Mouse (Mus musculus): ENCODE measurements at regions not wholly inside any gene's neighbourhood (a gene's known extent, or its start where the extent isn't known, plus 50 kb on each side); places are given as distances from the start of the nearest gene placed in this dataset.

- H3K4me1 ChIP-seq (ENCODE audit: control insufficient read depth, insufficient read depth, low read length), result 0 out of 2 replicates have a peak, but pooled peaks cover 4% of the 10 kb centered on the region
- H3K27ac ChIP-seq (replicated peaks; ENCODE audit: low read depth, low read length), result no peak overlapping the region
- no peaks in the 10 kb centered on the region for H3K27me3 ChIP-seq (ENCODE audit: control insufficient read depth, insufficient read depth, low read length)
- H3K9me3 ChIP-seq (ENCODE audit: control insufficient read depth, low read length), result no peaks in the 10 kb centered on the region
- WGBS, result 53% methylated on average over 5 of the region's 5 CpGs
- H3K4me3 ChIP-seq (replicated peaks; ENCODE audit: low read length), result no peak overlapping the region
- H3K9ac ChIP-seq (ENCODE audit: low read depth, low read length, severe bottlenecking), result no peak overlapping the region
- no peak overlapping the region for H3K4me2 ChIP-seq (replicated peaks; ENCODE audit: low read depth, low read length, severe bottlenecking)
- DNase-seq (ENCODE audit: low spot score), result no peak
- ATAC-seq (ENCODE audit: low FRiP score, low read depth), result no peak
- H3K36me3 ChIP-seq (ENCODE audit: control insufficient read depth, insufficient read depth, low read length), result no peaks in the 10 kb centered on the region
- TF ChIP-seq POLR2A (IDR thresholded peaks at IDR 0.05; ENCODE audit: borderline replicate concordance, extremely low read depth, insufficient read depth, insufficient read length), result no peak
Observed at GRCm38 (mm10) chr1:137839703-137840102, 335.8 kb downstream of the Ptprc start.

DNA sequence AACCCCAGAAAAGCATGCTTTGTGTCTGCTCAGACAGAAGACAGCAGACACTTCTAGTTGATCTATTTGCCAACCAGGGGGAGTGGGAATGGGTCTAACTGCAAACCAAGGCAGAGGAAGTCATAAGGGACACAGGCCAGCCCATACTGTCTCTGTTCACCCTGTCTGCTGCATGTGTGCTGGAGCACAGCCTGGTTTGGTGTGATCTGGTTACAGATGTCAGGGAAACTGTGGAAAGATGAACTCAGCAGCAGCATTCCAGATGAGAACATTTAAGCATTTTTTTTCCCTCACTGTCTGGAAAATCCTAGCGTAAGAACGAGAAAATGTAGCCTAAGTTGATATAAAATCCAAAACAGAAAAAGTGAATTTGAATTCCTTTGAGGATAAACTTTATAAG lies 336.2 kb downstream of the Ptprc start:
- H3K4me1 ChIP-seq (ENCODE audit: control insufficient read depth, insufficient read depth, low read length), result 0 out of 2 replicates have a peak, but pooled peaks cover 4% of the 10 kb centered on the region
- H3K27ac ChIP-seq (replicated peaks; ENCODE audit: low read depth, low read length), result no peak overlapping the region
- H3K9ac ChIP-seq (ENCODE audit: low read depth, low read length, severe bottlenecking), result no peak overlapping the region
- no peak overlapping the region for H3K4me3 ChIP-seq (replicated peaks; ENCODE audit: low read length)
- H3K27me3 ChIP-seq (ENCODE audit: control insufficient read depth, insufficient read depth, low read length), result no peaks in the 10 kb centered on the region
- 49% methylated on average over 2 of the region's 2 CpGs for WGBS
- no peaks in the 10 kb centered on the region for H3K9me3 ChIP-seq (ENCODE audit: control insufficient read depth, low read length)
- peak; percentile 20 for DNase-seq (ENCODE audit: low spot score)
- no peaks in the 10 kb centered on the region for H3K36me3 ChIP-seq (ENCODE audit: control insufficient read depth, insufficient read depth, low read length)
- TF ChIP-seq POLR2A (IDR thresholded peaks at IDR 0.05; ENCODE audit: borderline replicate concordance, extremely low read depth, insufficient read depth, insufficient read length), result no peak
- no peak for ATAC-seq (ENCODE audit: low FRiP score, low read depth)
- H3K4me2 ChIP-seq (replicated peaks; ENCODE audit: low read depth, low read length, severe bottlenecking), result no peak overlapping the region

- H3K27ac ChIP-seq (replicated peaks; ENCODE audit: low read depth, low read length), result no peak overlapping the region
- H3K4me3 ChIP-seq (replicated peaks; ENCODE audit: low read length), result no peak overlapping the region
- no peak overlapping the region for H3K9ac ChIP-seq (ENCODE audit: low read depth, low read length, severe bottlenecking)
- 0 out of 2 replicates have a peak, but pooled peaks cover 4% of the 10 kb centered on the region for H3K4me1 ChIP-seq (ENCODE audit: control insufficient read depth, insufficient read depth, low read length)
- no peaks in the 10 kb centered on the region for H3K27me3 ChIP-seq (ENCODE audit: control insufficient read depth, insufficient read depth, low read length)
- H3K36me3 ChIP-seq (ENCODE audit: control insufficient read depth, insufficient read depth, low read length), result no peaks in the 10 kb centered on the region
- no peak for ATAC-seq (ENCODE audit: low FRiP score, low read depth)
- no peak overlapping the region for H3K4me2 ChIP-seq (replicated peaks; ENCODE audit: low read depth, low read length, severe bottlenecking)
- no peaks in the 10 kb centered on the region for H3K9me3 ChIP-seq (ENCODE audit: control insufficient read depth, low read length)
- WGBS, result 70% methylated on average over 8 of the region's 8 CpGs
- no peak for DNase-seq (ENCODE audit: low spot score)
- no peak for TF ChIP-seq POLR2A (IDR thresholded peaks at IDR 0.05; ENCODE audit: borderline replicate concordance, extremely low read depth, insufficient read depth, insufficient read length)
Observed at GRCm38 (mm10) chr1:137838357-137838756, 337.2 kb downstream of the Ptprc start.

GRCm38 (mm10) chr1:137833535-137833934 lies 342.0 kb downstream of the Ptprc start:
- no peak overlapping the region for H3K27ac ChIP-seq (replicated peaks; ENCODE audit: low read depth, low read length)
- no peak for TF ChIP-seq POLR2A (IDR thresholded peaks at IDR 0.05; ENCODE audit: borderline replicate concordance, extremely low read depth, insufficient read depth, insufficient read length)
- no peaks in the 10 kb centered on the region for H3K4me1 ChIP-seq (ENCODE audit: control insufficient read depth, insufficient read depth, low read length)
- ATAC-seq (ENCODE audit: low FRiP score, low read depth) (no peak), DNase-seq (ENCODE audit: low spot score) (no peak)
- no peaks in the 10 kb centered on the region for H3K27me3 ChIP-seq (ENCODE audit: control insufficient read depth, insufficient read depth, low read length)
- no peak overlapping the region for H3K9ac ChIP-seq (ENCODE audit: low read depth, low read length, severe bottlenecking)
- no peak overlapping the region for H3K4me3 ChIP-seq (replicated peaks; ENCODE audit: low read length)
- H3K4me2 ChIP-seq (replicated peaks; ENCODE audit: low read depth, low read length, severe bottlenecking), result no peak overlapping the region
- H3K9me3 ChIP-seq (ENCODE audit: control insufficient read depth, low read length), result no peaks in the 10 kb centered on the region
- no peaks in the 10 kb centered on the region for H3K36me3 ChIP-seq (ENCODE audit: control insufficient read depth, insufficient read depth, low read length)
- WGBS, result 72% methylated on average over 3 of the region's 3 CpGs

- H3K4me2 ChIP-seq (replicated peaks; ENCODE audit: low read depth, low read length, severe bottlenecking), result no peak overlapping the region
- H3K4me1 ChIP-seq (ENCODE audit: control insufficient read depth, insufficient read depth, low read length), result 0 out of 2 replicates have a peak, but pooled peaks cover 8% of the 10 kb centered on the region
- H3K4me3 ChIP-seq (replicated peaks; ENCODE audit: low read length), result no peak overlapping the region
- no peaks in the 10 kb centered on the region for H3K36me3 ChIP-seq (ENCODE audit: control insufficient read depth, insufficient read depth, low read length)
- no peak overlapping the region for H3K27ac ChIP-seq (replicated peaks; ENCODE audit: low read depth, low read length)
- DNase-seq (ENCODE audit: low spot score), result no peak
- no peak overlapping the region for H3K9ac ChIP-seq (ENCODE audit: low read depth, low read length, severe bottlenecking)
- H3K27me3 ChIP-seq (ENCODE audit: control insufficient read depth, insufficient read depth, low read length), result no peaks in the 10 kb centered on the region
- 73% methylated on average over 4 of the region's 4 CpGs for WGBS
- no peak for ATAC-seq (ENCODE audit: low FRiP score, low read depth)
- no peak for TF ChIP-seq POLR2A (IDR thresholded peaks at IDR 0.05; ENCODE audit: borderline replicate concordance, extremely low read depth, insufficient read depth, insufficient read length)
- no peaks in the 10 kb centered on the region for H3K9me3 ChIP-seq (ENCODE audit: control insufficient read depth, low read length)
Observed at GRCm38 (mm10) chr1:137831284-137831683, 344.2 kb downstream of the Ptprc start.

DNA sequence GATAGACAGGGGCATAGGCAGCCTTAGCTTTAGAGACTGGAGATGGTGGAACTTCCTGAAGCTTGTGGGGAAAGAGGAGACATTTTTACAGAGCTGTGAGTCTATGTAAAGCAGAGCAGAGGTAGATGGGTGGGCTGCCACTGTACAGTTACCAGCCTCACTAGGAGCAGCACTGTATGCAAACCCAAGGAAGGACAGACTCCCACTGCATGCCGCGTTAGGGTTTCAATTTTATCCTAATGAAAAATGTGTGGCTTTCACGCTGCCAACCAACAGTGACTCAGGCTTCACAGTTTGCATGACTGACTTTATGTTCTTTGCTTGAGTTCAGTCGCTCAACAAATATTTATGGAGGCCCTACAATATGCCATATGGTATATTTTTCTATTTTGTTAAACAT lies 348.1 kb downstream of the Ptprc start:
- Histone ChIP-seq H3K27ac (replicated peaks; ENCODE audit: low read depth, low read length) (no peak overlapping the region; the same call in 1 of the 2 replicates), H3K9ac (ENCODE audit: low read depth, low read length, severe bottlenecking) (no peak overlapping the region), H3K4me3 (replicated peaks; ENCODE audit: low read length) (no peak overlapping the region), H3K27me3 (ENCODE audit: control insufficient read depth, insufficient read depth, low read length) (no peaks in the 10 kb centered on the region), H3K9me3 (ENCODE audit: control insufficient read depth, low read length) (no peaks in the 10 kb centered on the region), H3K4me2 (replicated peaks; ENCODE audit: low read depth, low read length, severe bottlenecking) (no peak overlapping the region), H3K4me1 (ENCODE audit: control insufficient read depth, insufficient read depth, low read length) (peaks cover 11% of the 10 kb centered on the region; the same call in 1 of the 2 replicates), H3K36me3 (ENCODE audit: control insufficient read depth, insufficient read depth, low read length) (no peaks in the 10 kb centered on the region)
- no peak for TF ChIP-seq POLR2A (IDR thresholded peaks at IDR 0.05; ENCODE audit: borderline replicate concordance, extremely low read depth, insufficient read depth, insufficient read length)
- no peak for DNase-seq (ENCODE audit: low spot score)
- ATAC-seq (ENCODE audit: low FRiP score, low read depth), result no peak; the same call in 1 of the 2 replicates
- WGBS, result 57% methylated on average over 4 of the region's 4 CpGs

Data from limb, embryonic 14.5 days (tissue).